Mouse (Mus musculus) heart, embryonic 12.5 days (tissue): ENCODE results near the gene Cdk6. TPM values are rescaled to one million over a fixed set of nuclear protein-coding genes. Genes with fewer than 3 reads are reported as not detected.
A peak's percentile ranks its signal among the peaks of the same experiment; 100 is the strongest.

ENCODE experiments used
- ATAC-seq: fragments of 200-750 bp; cut with Nextera tagmentation; 2 replicates; pipeline ENCODE4 v1.8.0; 2017; ENCODE audit warnings: moderate TSS enrichment, moderate library complexity; ENCODE audit not compliant: insufficient number of reproducible peaks, low FRiP score
- H3K27ac ChIP-seq: fragments of 300-500 bp; sonication (generic); 2 replicates; pipeline ENCODE4 v1.5.1; 2016; ENCODE audit warnings: mild to moderate bottlenecking, moderate library complexity; ENCODE audit not compliant: poor library complexity, severe bottlenecking
- H3K27me3 ChIP-seq: fragments of 300-500 bp; sonication (generic); replicated peaks from 2 replicates; pipeline ENCODE4 v1.6.1; 2016; ENCODE audit warnings: mild to moderate bottlenecking, moderate library complexity
- H3K36me3 ChIP-seq: fragments of 300-500 bp; sonication (generic); 2 replicates; pipeline ENCODE4 v1.6.1; 2016; ENCODE audit warnings: mild to moderate bottlenecking, moderate library complexity
- H3K4me1 ChIP-seq: fragments of 300-500 bp; sonication (generic); replicated peaks from 2 replicates; pipeline ENCODE4 v1.6.1; 2016; ENCODE audit warnings: mild to moderate bottlenecking
- H3K4me2 ChIP-seq: fragments of 300-500 bp; sonication (generic); 2 replicates; pipeline ENCODE4 v1.6.1; 2016; ENCODE audit warnings: mild to moderate bottlenecking, moderate library complexity
- H3K4me3 ChIP-seq: fragments of 300-500 bp; sonication (generic); 2 replicates; pipeline ENCODE4 v1.5.1; 2016; ENCODE audit warnings: mild to moderate bottlenecking
- H3K9ac ChIP-seq: fragments of 300-500 bp; sonication (generic); 2 replicates; pipeline ENCODE4 v1.6.1; 2016; ENCODE audit warnings: mild to moderate bottlenecking, moderate library complexity
- H3K9me3 ChIP-seq: fragments of 300-500 bp; sonication (generic); replicated peaks from 2 replicates; pipeline ENCODE4 v1.6.1; 2016; ENCODE audit warnings: mild to moderate bottlenecking, moderate library complexity
- WGBS: fragments of 180-500 bp; shearing (Covaris S2); methylation state at CpG from one replicate; pipeline ENCODE4 v1.1.7; 2016; 5-methylcytosine and 5-hydroxymethylcytosine counted together
- polyA plus RNA-seq: library from polyadenylated mRNA; unstranded; fragments of >200 nt; fragmentation: Nextera tagmentation; extraction: Ambion mirVana; gene quantifications from 2 replicates; pipeline ENCODE4 v1.2.1, GENCODE M21; 2016

Gene Cdk6
- polyA plus RNA-seq, 1 experiment from 2014 or later = 32.5 TPM

DNA sequence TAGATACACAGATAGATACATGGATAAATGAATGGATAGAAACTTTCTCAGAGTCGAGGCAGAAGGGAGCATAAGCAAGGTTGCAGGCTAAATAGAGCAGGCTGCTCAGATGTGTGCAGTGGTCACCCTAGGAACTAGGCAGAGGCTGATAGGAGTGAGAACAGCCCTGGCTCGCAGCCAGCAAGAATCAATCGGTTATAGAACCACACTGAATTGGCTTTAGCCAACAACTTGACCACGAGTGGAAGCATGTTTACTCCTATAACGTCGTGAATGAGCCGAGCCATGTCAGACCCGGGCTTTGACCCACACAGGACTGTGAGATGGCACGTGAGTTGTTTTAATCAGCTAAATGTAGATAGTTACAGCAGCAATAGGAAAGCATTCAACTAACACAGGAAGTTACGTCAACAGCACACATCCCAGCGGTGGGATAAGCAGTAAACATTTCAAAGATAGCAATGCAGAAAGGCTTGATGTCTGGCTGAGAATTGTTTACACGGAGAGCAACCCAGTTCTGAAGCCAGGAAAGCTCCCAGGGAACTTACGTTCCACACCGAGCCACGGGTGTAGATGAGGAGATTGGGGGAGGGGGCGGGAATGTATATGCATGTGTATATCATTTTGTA, 147.0 kb downstream of the Cdk6 start:
- H3K27ac ChIP-seq = 0 out of 2 replicates have a peak overlapping the region, but pooled peaks have one; percentile 9
- H3K9me3 ChIP-seq = no peaks in the 10 kb centered on the region
- WGBS = 58% methylated on average over 16 of the region's 16 CpGs
- H3K36me3 ChIP-seq = peaks cover 9% of the 10 kb centered on the region
- peak; percentile 42; the same call in 1 of the 2 replicates for ATAC-seq
- H3K27me3 ChIP-seq = no peaks in the 10 kb centered on the region
- H3K4me3 ChIP-seq = no peak overlapping the region
- H3K4me2 ChIP-seq = peak overlapping the region; percentile 19
- H3K9ac ChIP-seq = no peak overlapping the region
- H3K4me1 ChIP-seq = peaks cover 24% of the 10 kb centered on the region

DNA sequence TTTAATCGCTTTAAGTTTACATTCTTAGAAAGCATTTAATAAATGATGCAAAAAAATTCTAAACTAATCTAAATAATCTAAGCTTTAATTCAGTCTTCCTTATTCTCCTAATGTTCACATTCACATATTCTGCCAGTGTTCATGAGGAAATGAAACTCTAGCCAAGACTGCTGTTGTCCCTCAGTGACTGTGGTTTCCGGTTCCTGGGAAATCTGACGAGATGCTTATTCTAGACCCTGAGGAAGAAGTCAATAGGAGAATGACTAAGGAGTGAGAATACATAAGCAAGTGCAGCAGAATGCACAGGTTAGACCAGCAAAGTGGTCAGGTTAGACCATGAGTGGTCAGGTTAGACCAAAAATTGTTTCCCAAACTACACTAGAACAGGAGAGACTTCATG, 149.1 kb downstream of the Cdk6 start:
- H3K27ac ChIP-seq = no peak overlapping the region
- ATAC-seq = no peak
- H3K4me1 ChIP-seq = peaks cover 24% of the 10 kb centered on the region
- WGBS = 91% methylated on average over 3 of the region's 3 CpGs
- H3K4me2 ChIP-seq = no peak overlapping the region
- peaks cover 5% of the 10 kb centered on the region for H3K36me3 ChIP-seq
- H3K4me3 ChIP-seq = no peak overlapping the region
- no peaks in the 10 kb centered on the region for H3K9me3 ChIP-seq
- no peaks in the 10 kb centered on the region for H3K27me3 ChIP-seq
- no peak overlapping the region for H3K9ac ChIP-seq

DNA sequence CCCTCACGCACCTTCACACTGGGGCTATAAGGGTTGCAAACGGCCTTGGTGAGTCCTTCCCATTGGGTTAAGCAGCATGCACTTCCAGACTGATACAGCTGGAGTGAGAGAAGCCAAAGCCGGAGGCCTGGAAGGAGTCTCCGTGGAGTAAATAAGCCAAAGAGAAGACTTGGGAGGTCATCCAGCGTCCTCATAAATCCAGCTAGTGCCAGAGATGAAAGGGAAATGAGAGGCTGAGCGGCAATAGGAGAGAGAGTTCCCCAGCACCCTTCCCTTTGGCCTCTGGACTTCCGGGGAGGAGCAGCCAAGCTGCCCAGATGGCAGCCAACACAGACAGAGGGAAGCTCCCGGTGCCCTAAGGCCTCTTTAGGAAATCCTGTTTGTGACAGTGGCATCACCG, 149.8 kb downstream of the Cdk6 start:
- Histone ChIP-seq H3K4me3 (no peak overlapping the region), H3K9ac (no peak overlapping the region), H3K4me1 (peaks cover 24% of the 10 kb centered on the region), H3K27ac (no peak overlapping the region), H3K4me2 (no peak overlapping the region), H3K36me3 (no peaks in the 10 kb centered on the region), H3K9me3 (no peaks in the 10 kb centered on the region), H3K27me3 (no peaks in the 10 kb centered on the region)
- WGBS = 71% methylated on average over 9 of the region's 9 CpGs
- no peak for ATAC-seq

DNA sequence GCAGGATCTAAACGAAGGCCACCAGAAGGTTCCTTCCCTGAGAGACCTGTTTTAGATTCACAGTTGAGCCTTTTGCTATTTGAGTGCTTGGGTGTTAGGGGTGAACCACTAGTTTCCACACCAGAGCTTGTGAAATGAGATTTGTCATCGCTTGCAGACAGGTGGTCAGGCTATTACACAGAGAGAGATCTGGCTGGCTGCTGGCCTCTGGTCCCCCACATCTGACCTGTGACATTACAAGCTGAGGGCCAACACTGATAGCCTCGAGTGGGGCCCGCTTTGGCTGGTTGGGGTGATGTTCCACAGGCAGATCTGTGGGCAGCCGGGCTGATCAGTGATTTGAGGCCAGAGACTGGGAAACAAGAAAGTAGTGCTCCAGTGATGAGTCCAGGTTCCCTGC, 150.6 kb downstream of the Cdk6 start:
- Histone ChIP-seq H3K9me3 (no peaks in the 10 kb centered on the region), H3K9ac (no peak overlapping the region), H3K27me3 (no peaks in the 10 kb centered on the region), H3K27ac (no peak overlapping the region), H3K36me3 (no peaks in the 10 kb centered on the region), H3K4me1 (peaks cover 19% of the 10 kb centered on the region), H3K4me2 (no peak overlapping the region), H3K4me3 (no peak overlapping the region)
- 36% methylated on average over 5 of the region's 5 CpGs for WGBS
- no peak for ATAC-seq

DNA sequence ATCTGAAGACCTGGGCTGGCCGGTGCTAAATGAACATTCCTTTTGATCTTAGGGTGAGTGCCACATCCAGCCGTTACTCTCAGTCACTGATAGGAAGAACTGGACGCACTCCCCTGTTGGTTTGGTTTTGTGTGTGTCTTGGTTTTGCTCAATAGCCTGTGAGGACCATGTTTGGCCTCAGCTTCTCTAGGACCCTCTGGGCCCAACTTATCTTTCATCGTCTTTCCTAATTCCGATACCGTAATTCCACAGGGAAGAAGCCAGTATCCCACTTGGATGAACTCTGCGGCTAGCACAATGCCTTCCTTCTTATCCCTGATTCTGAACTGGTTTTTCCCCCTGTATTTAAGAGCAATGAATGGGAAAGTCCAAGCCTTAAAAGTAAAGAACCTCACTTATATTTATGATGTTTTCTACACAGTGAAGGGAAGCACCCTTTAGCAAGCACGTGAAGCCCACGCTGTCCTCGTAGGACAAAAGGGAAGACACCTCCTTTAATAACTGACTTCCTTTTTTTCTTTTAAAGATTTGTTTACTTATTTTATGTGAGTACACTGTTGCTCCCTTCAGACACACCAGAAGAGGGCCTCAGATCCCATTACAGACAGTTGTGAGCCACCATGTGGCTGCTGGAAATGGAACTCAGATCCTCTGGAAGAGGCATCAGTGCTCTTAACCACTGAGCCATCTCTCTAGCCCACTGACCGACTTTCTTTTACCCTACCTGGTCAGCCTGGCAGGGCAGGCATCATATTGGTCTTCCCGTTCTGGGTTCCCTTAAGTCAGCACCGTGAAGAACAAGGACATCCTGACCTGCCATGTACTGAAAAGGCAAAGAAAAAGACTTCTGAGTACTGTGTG, 151.7 kb downstream of the Cdk6 start:
- WGBS = 85% methylated on average over 13 of the region's 13 CpGs
- H3K4me1 ChIP-seq = peaks cover 26% of the 10 kb centered on the region
- H3K4me3 ChIP-seq = no peak overlapping the region
- no peaks in the 10 kb centered on the region for H3K36me3 ChIP-seq
- no peak overlapping the region for H3K4me2 ChIP-seq
- H3K9ac ChIP-seq = no peak overlapping the region
- H3K9me3 ChIP-seq = no peaks in the 10 kb centered on the region
- H3K27ac ChIP-seq = no peak overlapping the region
- no peak for ATAC-seq
- H3K27me3 ChIP-seq = no peaks in the 10 kb centered on the region

DNA sequence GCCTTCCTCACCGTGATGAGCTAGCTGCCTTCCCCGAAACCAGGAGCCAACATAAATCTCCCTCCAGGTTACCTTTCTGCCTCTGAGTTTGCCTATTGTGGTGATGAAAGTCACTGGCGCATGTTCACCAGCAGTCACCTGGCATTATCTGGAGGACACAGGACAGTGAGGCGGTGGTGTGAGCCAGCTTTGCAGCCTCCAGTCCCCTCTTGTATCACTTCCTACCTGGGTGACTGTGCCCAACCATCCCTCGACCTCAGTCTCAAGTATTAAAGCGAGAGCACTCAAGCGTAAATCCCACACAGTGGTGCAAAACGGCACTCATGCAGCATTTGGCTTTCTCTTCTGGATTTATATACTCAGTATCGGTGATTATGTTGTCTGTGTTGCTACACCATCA, 152.7 kb downstream of the Cdk6 start:
- H3K9ac ChIP-seq = no peak overlapping the region
- whole genome bisulfite sequencing = 84% methylated on average over 9 of the region's 9 CpGs
- H3K36me3 ChIP-seq = no peaks in the 10 kb centered on the region
- H3K4me3 ChIP-seq = no peak overlapping the region
- H3K4me2 ChIP-seq = no peak overlapping the region
- no peaks in the 10 kb centered on the region for H3K27me3 ChIP-seq
- no peak overlapping the region for H3K27ac ChIP-seq
- ATAC-seq = no peak
- H3K4me1 ChIP-seq = peaks cover 20% of the 10 kb centered on the region
- H3K9me3 ChIP-seq = no peaks in the 10 kb centered on the region

DNA sequence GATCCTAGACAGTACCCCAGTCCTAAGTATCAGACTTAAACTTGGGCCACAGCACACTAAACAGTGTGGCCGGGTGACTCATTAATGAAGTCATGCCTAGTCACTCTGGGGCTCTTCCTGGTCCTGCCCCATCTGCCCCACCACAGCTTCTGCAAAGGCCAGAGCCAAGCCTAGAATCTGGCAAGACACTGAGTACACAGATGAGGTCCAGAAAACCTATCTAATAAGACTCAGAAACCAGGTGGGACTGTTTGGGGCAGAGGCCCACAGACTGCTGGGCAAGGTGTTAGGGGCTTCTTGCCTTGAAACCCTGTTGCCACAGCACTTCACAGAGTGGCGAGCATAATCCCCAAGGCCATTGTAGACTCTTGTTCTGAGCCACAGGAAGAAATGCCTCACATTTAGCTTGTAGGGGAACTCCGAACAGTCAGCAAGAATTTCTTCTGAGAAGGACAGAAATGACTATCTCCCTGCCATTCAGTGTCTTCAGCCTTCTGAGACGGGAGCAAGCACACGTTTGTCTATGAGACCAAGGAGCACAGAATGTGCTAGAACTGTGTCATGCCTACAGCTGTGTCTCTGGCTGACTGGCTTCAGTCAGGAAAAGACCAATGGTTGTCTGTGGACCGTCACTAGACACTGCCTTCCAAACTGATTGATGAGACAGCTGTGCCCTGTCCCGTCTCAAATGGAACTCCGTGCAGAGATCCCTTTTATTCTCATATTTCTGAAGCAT, 153.3 kb downstream of the Cdk6 start:
- Histone ChIP-seq H3K27ac (no peak overlapping the region), H3K9me3 (no peaks in the 10 kb centered on the region), H3K4me1 (peaks cover 20% of the 10 kb centered on the region), H3K4me2 (no peak overlapping the region), H3K36me3 (no peaks in the 10 kb centered on the region), H3K9ac (no peak overlapping the region), H3K4me3 (no peak overlapping the region), H3K27me3 (no peaks in the 10 kb centered on the region)
- ATAC-seq = no peak
- WGBS = 78% methylated on average over 8 of the region's 8 CpGs

DNA sequence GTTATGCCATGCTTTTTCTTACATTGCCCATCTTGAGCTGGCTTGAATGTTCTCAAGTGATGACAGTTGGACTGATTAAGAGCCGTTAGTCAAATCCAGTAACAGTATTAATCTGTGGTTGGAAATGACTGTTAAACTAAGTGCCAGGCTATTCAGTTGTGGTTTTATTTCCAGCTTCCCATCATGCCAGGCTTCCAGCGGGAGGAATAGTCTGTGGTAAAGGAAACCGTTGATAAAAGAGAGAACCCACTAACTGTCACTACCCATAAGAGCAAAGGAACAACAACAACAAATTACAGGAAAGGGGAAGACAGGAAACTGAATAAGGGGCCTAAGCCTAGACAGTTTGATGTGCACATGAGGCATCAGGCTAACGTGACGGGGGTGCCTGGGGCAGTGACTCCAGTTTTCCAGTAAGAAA, 156.2 kb downstream of the Cdk6 start:
- no peaks in the 10 kb centered on the region for H3K9me3 ChIP-seq
- H3K4me3 ChIP-seq = no peak overlapping the region
- H3K27ac ChIP-seq = no peak overlapping the region
- H3K27me3 ChIP-seq = no peaks in the 10 kb centered on the region
- peaks cover 27% of the 10 kb centered on the region for H3K4me1 ChIP-seq
- H3K4me2 ChIP-seq = no peak overlapping the region
- ATAC-seq = no peak
- WGBS = 58% methylated on average over 5 of the region's 5 CpGs
- no peak overlapping the region for H3K9ac ChIP-seq
- no peaks in the 10 kb centered on the region for H3K36me3 ChIP-seq

DNA sequence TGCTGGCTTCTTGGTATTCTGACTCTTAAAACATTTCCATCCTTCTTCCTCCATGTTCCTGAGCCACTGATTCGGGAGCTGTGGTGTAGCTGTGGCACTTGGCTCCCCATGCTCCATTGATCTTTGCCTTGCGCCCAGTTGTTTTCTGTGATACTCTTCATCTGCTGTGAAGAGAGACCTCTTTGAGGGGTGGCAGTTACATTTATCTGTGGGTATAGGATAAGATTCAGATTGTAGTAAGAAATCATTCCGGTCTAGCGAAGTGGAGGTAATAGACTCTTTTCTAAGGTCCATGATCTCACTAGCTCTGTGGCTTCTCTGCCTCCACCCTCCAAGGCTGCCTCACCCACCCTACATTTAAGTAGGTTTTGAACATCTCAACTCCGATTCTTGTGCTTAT, 159.0 kb downstream of the Cdk6 start:
- 77% methylated on average over 5 of the region's 5 CpGs for WGBS
- Histone ChIP-seq H3K9me3 (no peaks in the 10 kb centered on the region), H3K9ac (no peak overlapping the region), H3K27me3 (no peaks in the 10 kb centered on the region), H3K4me3 (no peak overlapping the region), H3K4me2 (no peak overlapping the region), H3K36me3 (no peaks in the 10 kb centered on the region), H3K27ac (no peak overlapping the region), H3K4me1 (peaks cover 45% of the 10 kb centered on the region)
- ATAC-seq = no peak

DNA sequence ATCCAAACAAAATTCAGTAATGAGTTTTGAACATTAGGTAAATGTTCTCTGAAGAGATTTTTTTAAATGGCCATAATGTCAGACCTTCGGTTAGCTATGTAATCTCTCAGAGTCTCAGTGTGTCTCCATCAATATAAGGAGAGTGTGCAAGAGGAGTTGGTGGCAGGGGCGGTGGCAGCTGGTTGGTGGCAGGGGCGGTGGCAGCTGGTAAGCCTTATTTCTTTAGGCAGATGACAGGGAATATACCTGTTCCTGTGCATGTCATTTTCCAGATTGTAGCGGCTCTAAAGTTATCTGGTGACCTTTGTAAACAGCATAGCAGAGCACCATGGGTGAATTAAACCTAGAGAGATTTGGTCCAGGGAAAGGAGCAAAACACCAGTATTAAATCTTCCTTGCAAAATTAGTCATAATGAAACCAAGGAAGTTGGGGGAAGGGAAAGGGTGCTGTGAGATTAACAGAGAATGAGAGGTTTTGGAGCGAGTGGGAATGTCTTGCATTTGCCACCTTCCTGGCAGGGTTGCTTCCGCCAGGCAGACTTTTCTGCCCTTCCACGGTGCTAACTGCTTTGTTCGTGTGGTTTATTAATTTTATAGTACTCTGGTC, 159.8 kb downstream of the Cdk6 start:
- Histone ChIP-seq H3K4me3 (no peak overlapping the region), H3K9ac (no peak overlapping the region), H3K36me3 (no peaks in the 10 kb centered on the region), H3K4me1 (peaks cover 48% of the 10 kb centered on the region), H3K27me3 (no peaks in the 10 kb centered on the region), H3K9me3 (no peaks in the 10 kb centered on the region), H3K4me2 (no peak overlapping the region), H3K27ac (no peak overlapping the region)
- 67% methylated on average over 8 of the region's 8 CpGs for WGBS
- ATAC-seq = no peak

DNA sequence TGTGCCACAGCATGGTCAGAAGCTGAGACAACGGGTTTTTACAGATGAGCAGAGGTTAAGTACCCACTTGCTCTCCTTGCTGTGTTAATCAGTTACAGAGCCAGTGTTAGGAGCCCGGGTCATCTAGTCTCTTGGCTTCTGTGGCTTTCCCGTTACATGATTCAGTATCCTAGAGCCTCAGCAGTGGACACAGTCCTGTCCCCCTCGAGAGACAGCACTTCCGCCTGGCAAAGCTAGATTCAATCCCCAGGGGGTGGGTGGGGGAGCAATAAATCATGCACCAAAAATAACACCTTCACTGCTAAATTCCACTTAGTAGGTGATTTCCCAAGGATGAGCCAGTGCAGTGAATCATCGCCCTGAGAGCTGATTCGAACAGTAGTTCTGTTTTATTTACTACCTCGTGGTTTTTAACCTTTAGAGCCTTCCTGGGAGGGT, 160.3 kb downstream of the Cdk6 start:
- H3K4me2 ChIP-seq = no peak overlapping the region

More for the DNA sequence above, 160.3 kb downstream of the Cdk6 start:
- H3K4me3 ChIP-seq = no peak overlapping the region
- no peak for ATAC-seq
- WGBS = 40% methylated on average over 8 of the region's 8 CpGs
- 0 out of 2 replicates have a peak overlapping the region, but pooled peaks have one; percentile 3 for H3K9ac ChIP-seq
- H3K27ac ChIP-seq = no peak overlapping the region
- H3K9me3 ChIP-seq = no peaks in the 10 kb centered on the region
- no peaks in the 10 kb centered on the region for H3K27me3 ChIP-seq
- no peaks in the 10 kb centered on the region for H3K36me3 ChIP-seq
- peaks cover 48% of the 10 kb centered on the region for H3K4me1 ChIP-seq
